Mouse (Mus musculus) stomach, embryonic 16.5 days (tissue): ENCODE results near the gene Rpl21. TPM values are rescaled to one million over a fixed set of nuclear protein-coding genes. Genes with fewer than 3 reads are reported as not detected.

ENCODE experiments used
- ATAC-seq: fragments of 200-750 bp; cut with Nextera tagmentation; 2 replicates; pipeline ENCODE4 v1.8.0; 2017; ENCODE audit warnings: moderate number of reproducible peaks, moderate TSS enrichment; ENCODE audit not compliant: insufficient read depth, low FRiP score
- H3K27ac ChIP-seq: fragments of 300-500 bp; sonication (generic); 2 replicates; pipeline ENCODE4 v1.5.1; 2014; ENCODE audit warnings: low read length
- H3K27me3 ChIP-seq: fragments of 300-500 bp; sonication (generic); 2 replicates; pipeline ENCODE4 v1.6.1; 2014; ENCODE audit warnings: low read length, control low read depth, mixed read lengths; ENCODE audit not compliant: control insufficient read depth, insufficient read depth
- H3K36me3 ChIP-seq: fragments of 300-500 bp; sonication (generic); 2 replicates; pipeline ENCODE4 v1.6.1; 2014; ENCODE audit warnings: low read length; ENCODE audit not compliant: control insufficient read depth, insufficient read depth
- H3K4me1 ChIP-seq: fragments of 300-500 bp; sonication (generic); 2 replicates; pipeline ENCODE4 v1.6.1; 2014; ENCODE audit warnings: low read length, control low read depth, mixed read lengths; ENCODE audit not compliant: control insufficient read depth, insufficient read depth
- H3K4me2 ChIP-seq: fragments of 300-500 bp; sonication (generic); 2 replicates; pipeline ENCODE4 v1.6.1; 2014; ENCODE audit warnings: low read depth, low read length, mixed read lengths
- H3K4me3 ChIP-seq: fragments of 300-500 bp; sonication (generic); replicated peaks from 2 replicates; pipeline ENCODE4 v1.5.1; 2014; ENCODE audit warnings: mild to moderate bottlenecking, low read length
- H3K9ac ChIP-seq: fragments of 300-500 bp; sonication (generic); 2 replicates; pipeline ENCODE4 v1.6.1; 2014; ENCODE audit warnings: low read length
- H3K9me3 ChIP-seq: fragments of 300-500 bp; sonication (generic); replicated peaks from 2 replicates; pipeline ENCODE4 v1.6.1; 2016; ENCODE audit warnings: low read length, control low read depth; ENCODE audit not compliant: control insufficient read depth
- WGBS: fragments of 180-500 bp; shearing (Covaris S2); extraction: QIAGEN DNeasy Blood & Tissue Kit; methylation state at CpG from one replicate; pipeline ENCODE4 v1.1.7; 2014; 5-methylcytosine and 5-hydroxymethylcytosine counted together
- polyA plus RNA-seq: library from polyadenylated mRNA; unstranded; fragments of >200 nt; fragmentation: Nextera tagmentation; extraction: Ambion mirVana; gene quantifications from 2 replicates; pipeline ENCODE4 v1.2.1, GENCODE M21; 2015

Gene Rpl21
- polyA plus RNA-seq, 1 experiment from 2014 or later: 513 TPM

DNA sequence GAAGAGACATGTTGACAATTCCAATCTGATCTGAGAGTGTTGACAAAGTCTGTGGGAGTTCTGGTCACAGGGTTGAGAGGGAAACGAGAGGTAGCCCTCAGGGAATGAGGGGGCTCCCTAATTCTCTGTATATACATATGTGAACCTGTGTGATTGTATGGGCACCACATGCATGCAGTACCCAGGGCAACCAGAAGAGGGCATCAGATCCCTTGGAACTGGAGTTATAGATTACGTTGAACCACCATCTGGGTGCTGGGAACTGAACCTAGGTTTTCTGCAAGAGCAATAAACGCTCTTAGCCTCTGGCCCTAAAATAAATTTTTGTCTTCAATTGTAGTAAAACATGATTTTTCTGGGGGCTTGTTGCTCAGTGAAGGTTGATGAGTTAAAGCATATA is 23.4 kb downstream of the Rpl21 start:
- 91% methylated on average over 3 of the region's 3 CpGs for WGBS
- no peak for ATAC-seq
- 0 out of 2 replicates have a peak, but pooled peaks cover 2% of the 10 kb centered on the region for H3K4me1 ChIP-seq

DNA sequence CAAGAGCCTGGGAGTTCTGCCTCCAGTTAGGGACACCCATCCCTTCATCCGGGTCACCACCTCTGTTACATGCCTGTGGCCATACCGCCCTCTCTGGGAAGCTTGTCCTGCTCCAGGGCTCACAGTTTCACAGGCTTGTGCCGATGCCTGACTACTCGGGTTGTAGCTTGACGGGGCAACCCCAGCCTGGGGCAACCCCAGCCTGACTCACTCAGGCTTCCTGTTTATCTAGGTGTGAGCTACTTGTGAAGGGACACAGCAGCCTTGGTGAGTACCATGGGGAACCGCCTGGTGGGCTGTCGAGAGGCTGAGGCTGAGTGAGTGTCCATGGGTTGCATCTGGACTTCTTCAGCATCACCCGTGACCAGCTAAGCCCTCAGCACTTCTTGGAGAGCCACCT is 24.9 kb downstream of the Rpl21 start:
- Histone ChIP-seq H3K9ac (no peak overlapping the region), H3K36me3 (no peaks in the 10 kb centered on the region), H3K9me3 (no peaks in the 10 kb centered on the region; the same call in 1 of the 2 replicates), H3K4me3 (no peak overlapping the region), H3K27me3 (no peaks in the 10 kb centered on the region), H3K4me2 (no peak overlapping the region), H3K27ac (no peak overlapping the region), H3K4me1 (0 out of 2 replicates have a peak, but pooled peaks cover 2% of the 10 kb centered on the region)
- ATAC-seq: no peak
- 73% methylated on average over 8 of the region's 8 CpGs for WGBS

More for the DNA sequence above, 23.4 kb downstream of the Rpl21 start:
- H3K36me3 ChIP-seq: no peaks in the 10 kb centered on the region
- H3K27me3 ChIP-seq: no peaks in the 10 kb centered on the region
- no peak overlapping the region for H3K4me2 ChIP-seq
- no peaks in the 10 kb centered on the region; the same call in 1 of the 2 replicates for H3K9me3 ChIP-seq
- H3K9ac ChIP-seq: no peak overlapping the region
- H3K27ac ChIP-seq: no peak overlapping the region
- no peak overlapping the region for H3K4me3 ChIP-seq

GRCm38 (mm10) chr5:146858772-146859171 is 26.1 kb downstream of the Rpl21 start:
- Histone ChIP-seq H3K36me3 (no peaks in the 10 kb centered on the region), H3K9me3 (no peaks in the 10 kb centered on the region; the same call in 1 of the 2 replicates), H3K4me3 (no peak overlapping the region), H3K4me1 (0 out of 2 replicates have a peak, but pooled peaks cover 2% of the 10 kb centered on the region), H3K27me3 (no peaks in the 10 kb centered on the region), H3K9ac (no peak overlapping the region), H3K4me2 (no peak overlapping the region), H3K27ac (no peak overlapping the region)
- 89% methylated on average over 9 of the region's 9 CpGs for WGBS
- no peak for ATAC-seq

- no peaks in the 10 kb centered on the region for H3K36me3 ChIP-seq
- no peaks in the 10 kb centered on the region; the same call in 1 of the 2 replicates for H3K9me3 ChIP-seq
- no peak overlapping the region for H3K9ac ChIP-seq
- 0 out of 2 replicates have a peak, but pooled peaks cover 2% of the 10 kb centered on the region for H3K4me1 ChIP-seq
- H3K4me2 ChIP-seq: no peak overlapping the region
- H3K27me3 ChIP-seq: no peaks in the 10 kb centered on the region
- 82% methylated on average over 8 of the region's 8 CpGs for WGBS
- H3K27ac ChIP-seq: no peak overlapping the region
- H3K4me3 ChIP-seq: no peak overlapping the region
- no peak for ATAC-seq
Observed at GRCm38 (mm10) chr5:146859246-146859645, 26.6 kb downstream of the Rpl21 start.

GRCm38 (mm10) chr5:146860222-146860998 is 27.7 kb downstream of the Rpl21 start:
- Histone ChIP-seq H3K27ac (no peak overlapping the region), H3K9ac (no peak overlapping the region), H3K9me3 (no peaks in the 10 kb centered on the region; the same call in 1 of the 2 replicates), H3K4me1 (0 out of 2 replicates have a peak, but pooled peaks cover 2% of the 10 kb centered on the region), H3K4me3 (no peak overlapping the region), H3K27me3 (no peaks in the 10 kb centered on the region), H3K36me3 (no peaks in the 10 kb centered on the region), H3K4me2 (no peak overlapping the region)
- 64% methylated on average over 18 of the region's 18 CpGs for WGBS
- ATAC-seq: no peak

DNA sequence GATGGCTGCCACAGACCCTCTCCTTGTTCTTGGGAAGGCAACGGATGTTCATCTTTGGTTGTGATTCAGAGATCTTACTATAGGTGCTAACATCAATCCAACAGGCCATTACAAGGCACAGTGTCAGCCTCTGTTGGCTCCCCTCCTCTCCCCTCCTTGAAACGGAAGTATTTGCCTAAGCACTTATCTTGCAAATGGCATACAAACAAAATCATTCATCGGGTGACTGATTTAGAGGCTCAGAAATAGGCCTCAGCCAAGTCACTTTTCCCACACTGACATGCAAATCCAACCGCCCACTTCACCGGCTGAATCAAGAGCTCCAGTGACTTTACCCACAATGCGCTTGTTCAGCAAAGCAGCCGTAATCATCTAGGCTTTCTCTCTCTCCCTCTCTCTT is 28.9 kb downstream of the Rpl21 start:
- Histone ChIP-seq H3K4me1 (0 out of 2 replicates have a peak, but pooled peaks cover 2% of the 10 kb centered on the region), H3K9ac (no peak overlapping the region), H3K9me3 (no peaks in the 10 kb centered on the region), H3K4me2 (no peak overlapping the region), H3K4me3 (no peak overlapping the region), H3K27ac (no peak overlapping the region; the same call in 1 of the 2 replicates), H3K36me3 (no peaks in the 10 kb centered on the region), H3K27me3 (no peaks in the 10 kb centered on the region)
- ATAC-seq: peak; percentile 56; the same call in 1 of the 2 replicates
- WGBS: 32% methylated on average over 7 of the region's 7 CpGs

DNA sequence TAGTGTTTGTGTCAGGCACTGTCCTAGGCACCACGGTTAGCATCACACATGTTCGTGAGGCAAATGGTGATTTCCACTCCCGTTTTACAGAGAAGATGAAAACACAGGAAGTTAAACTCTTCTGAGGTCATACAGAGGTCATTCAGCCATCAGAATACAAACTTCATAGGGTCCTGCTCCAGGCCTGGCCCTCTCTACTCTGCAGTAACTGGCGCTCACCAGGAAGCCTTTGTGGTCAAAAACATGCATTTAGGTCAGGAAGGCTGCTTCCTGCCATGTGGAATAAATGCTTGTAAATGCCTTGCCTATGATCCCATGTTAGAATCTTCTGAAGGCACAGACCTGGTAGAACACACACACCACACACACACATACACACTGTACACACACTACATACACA is 32.8 kb downstream of the Rpl21 start:
- H3K9me3 ChIP-seq: no peaks in the 10 kb centered on the region
- H3K4me3 ChIP-seq: no peak overlapping the region
- no peak overlapping the region for H3K9ac ChIP-seq
- 54% methylated on average over 4 of the region's 4 CpGs for WGBS
- peaks cover 2% of the 10 kb centered on the region; the same call in 1 of the 2 replicates for H3K4me1 ChIP-seq
- no peak overlapping the region for H3K27ac ChIP-seq
- no peak for ATAC-seq
- H3K27me3 ChIP-seq: no peaks in the 10 kb centered on the region
- H3K4me2 ChIP-seq: no peak overlapping the region
- no peaks in the 10 kb centered on the region for H3K36me3 ChIP-seq

DNA sequence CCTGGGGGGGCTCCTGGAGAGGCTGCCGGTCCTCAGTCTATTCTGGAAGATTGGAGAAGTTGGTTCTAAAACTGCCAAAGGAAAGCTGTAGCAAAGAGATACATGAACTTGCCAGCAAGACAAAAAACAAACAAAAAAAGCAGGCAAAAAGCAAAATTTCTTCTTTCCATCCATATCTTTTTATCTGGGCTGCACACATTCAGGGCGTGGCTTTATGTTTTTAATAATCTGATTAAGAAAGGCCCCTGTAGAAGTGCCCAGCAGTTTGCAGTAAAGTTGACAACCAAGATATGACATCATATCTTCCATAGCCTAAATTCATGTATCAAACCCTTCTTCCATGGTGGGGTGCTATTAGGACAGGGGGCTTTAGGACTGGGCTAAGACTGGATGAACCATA is 33.6 kb downstream of the Rpl21 start:
- Histone ChIP-seq H3K9ac (no peak overlapping the region), H3K9me3 (no peaks in the 10 kb centered on the region), H3K4me3 (no peak overlapping the region), H3K27ac (no peak overlapping the region), H3K4me2 (no peak overlapping the region), H3K4me1 (peaks cover 2% of the 10 kb centered on the region; the same call in 1 of the 2 replicates), H3K36me3 (no peaks in the 10 kb centered on the region), H3K27me3 (no peaks in the 10 kb centered on the region)
- 86% methylated on average over 2 of the region's 2 CpGs for WGBS
- no peak for ATAC-seq

DNA sequence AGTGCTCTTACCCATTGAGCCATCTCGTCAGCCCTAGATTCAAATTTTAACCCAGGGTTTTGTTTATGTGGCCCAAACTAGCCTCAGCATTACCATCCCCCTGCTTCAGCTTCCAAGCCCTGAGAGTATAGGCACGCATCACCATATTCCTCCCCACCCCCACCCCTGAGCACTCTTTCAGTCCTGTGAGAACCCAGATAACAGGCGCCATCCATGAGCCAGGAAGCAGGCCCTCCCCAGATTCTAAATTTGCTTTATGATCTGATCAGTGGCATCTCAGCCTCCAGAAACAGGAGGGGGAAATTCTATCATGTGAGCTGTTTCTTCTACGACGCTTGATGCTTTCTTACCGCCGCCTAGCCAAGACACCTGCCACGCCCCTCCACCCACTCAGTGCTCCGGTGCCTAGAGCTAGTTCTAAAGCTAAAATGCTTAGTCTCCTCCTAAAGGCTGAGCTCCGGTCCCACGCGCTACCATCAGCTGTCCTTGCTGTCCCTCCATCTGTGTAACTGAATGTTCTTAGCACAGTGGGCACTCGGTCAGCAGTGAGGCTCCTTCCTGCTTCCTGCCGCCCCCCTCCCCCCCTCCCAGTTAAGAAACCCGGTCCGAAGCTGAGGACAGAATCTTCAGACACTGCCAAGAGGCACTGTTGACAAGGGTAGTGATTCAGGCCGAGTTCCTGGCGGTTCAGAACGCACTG is 34.7 kb downstream of the Rpl21 start:
- peak overlapping the region; percentile 48 for H3K4me2 ChIP-seq
- H3K27me3 ChIP-seq: no peaks in the 10 kb centered on the region
- no peaks in the 10 kb centered on the region for H3K36me3 ChIP-seq
- no peaks in the 10 kb centered on the region for H3K9me3 ChIP-seq
- 5% methylated on average over 19 of the region's 19 CpGs for WGBS
- peak; percentile 71 for ATAC-seq
- peaks cover 2% of the 10 kb centered on the region; the same call in 1 of the 2 replicates for H3K4me1 ChIP-seq
- H3K9ac ChIP-seq: peak overlapping the region; percentile 62
- H3K4me3 ChIP-seq: peak overlapping the region; percentile 18
- no peak overlapping the region for H3K27ac ChIP-seq
